Mouse (Mus musculus) liver, embryonic 14.5 days (tissue): Measurements from ENCODE around the gene Rora. TPM values are rescaled to one million over a fixed set of nuclear protein-coding genes. Genes with fewer than 3 reads are reported as not detected.

Experiments
- ATAC-seq: fragments of 200-750 bp; cut with Nextera tagmentation; 2 replicates; pipeline ENCODE4 v1.8.0; 2017; ENCODE audit warnings: moderate number of reproducible peaks, mild to moderate bottlenecking, moderate library complexity; ENCODE audit not compliant: insufficient read depth
- DNase-seq, 3 experiments: peaks; one replicate each; pipeline ENCODE4 v3.0.0-alpha.2; 2012 to 2013; ENCODE audit warnings: low read depth in 3 of 3, low spot score in 3 of 3
- H3K27ac ChIP-seq: fragments of 300-500 bp; sonication (generic); 2 replicates; pipeline ENCODE4 v1.5.1; 2014; ENCODE audit warnings: moderate library complexity, mild to moderate bottlenecking, control low read depth, inconsistent platforms
- H3K27me3 ChIP-seq: fragments of 300-500 bp; sonication (generic); 2 replicates; pipeline ENCODE4 v1.6.1; 2014; ENCODE audit warnings: mild to moderate bottlenecking, low read length, moderate library complexity; ENCODE audit not compliant: control insufficient read depth, insufficient read depth
- H3K36me3 ChIP-seq: fragments of 300-500 bp; sonication (generic); replicated peaks from 2 replicates; pipeline ENCODE4 v1.6.1; 2014; ENCODE audit warnings: low read depth; ENCODE audit not compliant: control insufficient read depth, insufficient read depth
- H3K4me1 ChIP-seq, 2 experiments: fragments of 200-500 bp in 1 of 2; fragments of 300-500 bp in 1 of 2; sonication (generic) in 1 of 2; replicated peaks; 2 replicates each; pipeline ENCODE4 v1.6.1; 2012 to 2014; ENCODE audit warnings: antibody characterized with exemption in 1 of 2, inconsistent platforms in 1 of 2, low read length in 1 of 2; ENCODE audit not compliant: control insufficient read depth in 2 of 2, insufficient read depth in 2 of 2
- H3K4me2 ChIP-seq: fragments of 300-500 bp; sonication (generic); 2 replicates; pipeline ENCODE4 v1.6.1; 2014; ENCODE audit warnings: low read depth, mild to moderate bottlenecking, control low read depth, moderate library complexity
- H3K4me3 ChIP-seq, 2 experiments: fragments of 200-500 bp in 1 of 2; fragments of 300-500 bp in 1 of 2; sonication (generic) in 1 of 2; 2 replicates each; pipeline ENCODE4 v1.5.1; 2012 to 2014; ENCODE audit warnings: low read depth in 2 of 2, low read length in 2 of 2, mild to moderate bottlenecking in 2 of 2, control low read depth in 1 of 2, inconsistent platforms in 1 of 2, moderate library complexity in 1 of 2; ENCODE audit not compliant: insufficient read depth in 1 of 2
- H3K9ac ChIP-seq: fragments of 300-500 bp; sonication (generic); replicated peaks from 2 replicates; pipeline ENCODE4 v1.6.1; 2014; ENCODE audit warnings: mild to moderate bottlenecking, control low read depth, moderate library complexity
- H3K9me3 ChIP-seq: fragments of 300-500 bp; sonication (generic); 2 replicates; pipeline ENCODE4 v1.6.1; 2016; ENCODE audit warnings: low read length, mixed read lengths; ENCODE audit not compliant: control insufficient read depth
- CTCF ChIP-seq: IDR thresholded peaks from 2 replicates; pipeline ENCODE4 v1.5.1; 2016; ENCODE audit warnings: antibody characterized with exemption, low read depth, control low read depth
- EP300 ChIP-seq: IDR thresholded peaks from 2 replicates; pipeline ENCODE4 v1.6.1; 2016; ENCODE audit warnings: antibody characterized with exemption, low read depth
- WGBS: fragments of 180-500 bp; shearing (Covaris S2); extraction: QIAGEN DNeasy Blood & Tissue Kit; methylation state at CpG from one replicate; pipeline ENCODE4 v1.1.7; 2014; ENCODE audit not compliant: insufficient replicate concordance; 5-methylcytosine and 5-hydroxymethylcytosine counted together
- polyA plus RNA-seq, 2 experiments: library from polyadenylated mRNA; depleted of rRNA in 1 of 2; stranded (reverse) in 1 of 2; unstranded in 1 of 2; fragments of >200 nt; fragmentation: Nextera tagmentation in 1 of 2; extraction: Ambion mirVana in 1 of 2; gene quantifications; 2 replicates each; pipeline versions ENCODE4 v1.2.1 to v1.2.3; 2012 to 2014

Rora gene
- polyA plus RNA-seq, 2 experiments: 0.85 to 2.9 TPM

DNA sequence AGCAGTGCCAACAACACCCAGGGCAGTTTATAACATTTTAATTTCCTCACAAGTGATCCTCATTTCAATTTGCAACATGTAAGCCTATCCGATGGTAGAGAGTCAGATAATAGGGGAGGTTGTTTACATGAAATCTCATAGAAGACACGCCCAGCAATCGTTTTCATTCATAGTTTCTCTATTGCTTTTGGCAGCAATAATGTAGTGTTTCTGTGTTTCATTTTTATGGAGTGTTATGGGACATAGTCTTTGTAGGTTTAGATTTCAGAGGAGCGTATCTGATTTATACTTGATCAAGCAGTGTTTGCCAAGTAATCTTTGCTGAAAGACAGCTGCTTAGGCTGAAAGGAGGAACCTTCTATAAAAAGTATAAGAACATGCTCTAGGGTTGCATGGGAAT is 137.3 kb downstream of the Rora start:
- no peak for DNase-seq

DNA sequence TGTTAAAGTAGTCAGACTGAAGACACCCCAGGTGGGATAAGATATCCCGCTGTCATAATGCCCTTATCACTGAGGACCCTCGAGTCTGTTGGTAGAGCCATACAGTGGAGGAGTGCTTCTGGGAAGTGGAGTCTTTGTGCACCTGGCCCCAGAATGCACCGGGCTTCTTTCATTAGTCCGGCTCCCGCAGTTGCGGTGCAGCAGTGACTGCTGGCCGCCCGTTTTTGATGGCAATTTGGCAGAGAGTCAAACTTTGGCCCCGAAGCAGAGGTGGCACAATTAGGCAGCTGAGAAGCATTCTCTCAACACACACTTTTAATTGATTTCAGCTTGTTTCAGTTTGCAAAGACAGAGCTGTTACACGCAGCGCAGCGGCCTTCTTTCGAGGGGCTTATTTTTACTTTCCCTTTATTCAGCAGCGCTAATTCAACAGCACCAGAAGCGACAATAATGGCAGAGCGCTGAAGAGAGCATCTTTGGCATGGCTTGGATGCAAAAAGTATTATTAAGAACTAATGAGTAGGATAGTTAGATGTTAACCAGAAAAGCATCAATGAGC is 138.5 kb downstream of the Rora start:
- Histone ChIP-seq H3K4me3 (no peak overlapping the region), H3K4me2 (no peak overlapping the region), H3K9me3 (no peaks in the 10 kb centered on the region), H3K4me1 (peaks cover 0 to 4% of the 10 kb centered on the region in 2 experiments; a peak in 1 of 4 replicates), H3K36me3 (no peaks in the 10 kb centered on the region), H3K9ac (no peak overlapping the region), H3K27ac (no peak overlapping the region), H3K27me3 (no peaks in the 10 kb centered on the region)
- DNase-seq: no peak
- no peak for ATAC-seq
- WGBS: 74% methylated on average over 16 of the region's 16 CpGs
- no peak for TF ChIP-seq CTCF
- TF ChIP-seq EP300: no peak

More for the DNA sequence above, 137.3 kb downstream of the Rora start:
- H3K4me2 ChIP-seq: no peak overlapping the region
- no peaks in the 10 kb centered on the region for H3K9me3 ChIP-seq
- 66% methylated on average over 4 of the region's 4 CpGs for WGBS
- H3K4me3 ChIP-seq: no peak overlapping the region
- no peak for ATAC-seq
- no peak for TF ChIP-seq EP300
- no peak for TF ChIP-seq CTCF
- no peak overlapping the region for H3K9ac ChIP-seq
- H3K4me1 ChIP-seq: peaks cover 0 to 6% of the 10 kb centered on the region in 2 experiments; a peak in 1 of 4 replicates
- H3K27ac ChIP-seq: no peak overlapping the region
- no peaks in the 10 kb centered on the region for H3K27me3 ChIP-seq
- H3K36me3 ChIP-seq: no peaks in the 10 kb centered on the region

DNA sequence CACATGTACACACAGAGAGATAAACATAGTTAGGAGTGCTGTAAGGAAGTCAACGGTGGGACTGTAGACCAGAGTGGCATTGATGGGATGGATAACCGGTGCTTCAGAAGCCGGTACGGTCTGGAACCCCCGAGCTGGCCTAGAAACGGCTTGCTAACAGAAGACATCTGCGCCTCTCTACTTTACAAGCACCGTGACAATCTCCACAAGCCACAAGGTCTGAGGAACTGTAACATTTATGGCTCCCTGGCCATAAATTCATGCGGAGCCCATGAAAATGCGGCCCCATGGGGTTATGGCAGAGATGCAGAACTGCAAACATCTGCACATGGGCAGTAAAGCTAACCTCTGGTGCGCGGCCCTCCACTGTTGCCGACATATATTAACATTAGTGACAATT is 141.7 kb downstream of the Rora start:
- WGBS: 72% methylated on average over 13 of the region's 13 CpGs
- H3K9me3 ChIP-seq: no peaks in the 10 kb centered on the region
- no peaks in the 10 kb centered on the region for H3K36me3 ChIP-seq
- TF ChIP-seq EP300: no peak
- no peak for TF ChIP-seq CTCF
- no peaks in the 10 kb centered on the region for H3K4me1 ChIP-seq
- no peak overlapping the region for H3K4me3 ChIP-seq
- ATAC-seq (no peak), DNase-seq (no peak)
- no peak overlapping the region for H3K9ac ChIP-seq
- no peaks in the 10 kb centered on the region for H3K27me3 ChIP-seq
- no peak overlapping the region for H3K4me2 ChIP-seq
- no peak overlapping the region for H3K27ac ChIP-seq

DNA sequence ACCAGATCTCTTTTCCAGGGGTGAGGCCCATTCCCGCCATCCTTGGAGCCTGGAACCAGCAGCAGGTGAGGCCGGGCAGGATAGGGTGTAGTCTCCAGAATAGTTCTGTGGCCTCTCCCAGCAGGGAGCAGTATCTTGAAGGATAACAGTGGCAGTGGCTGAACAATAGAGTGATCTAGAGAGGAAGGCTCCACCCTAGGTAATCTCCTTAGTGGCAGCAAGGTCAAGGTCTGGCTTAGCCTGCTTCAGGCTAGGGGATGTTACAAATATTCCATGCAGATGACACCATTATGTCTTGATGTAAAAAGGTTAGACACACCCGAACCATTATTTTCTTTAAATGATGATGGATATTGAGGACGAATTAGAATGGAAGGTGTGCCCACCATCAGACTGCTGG is 144.6 kb downstream of the Rora start:
- Histone ChIP-seq H3K4me2 (no peak overlapping the region), H3K27ac (no peak overlapping the region), H3K4me3 (no peak overlapping the region), H3K36me3 (no peaks in the 10 kb centered on the region), H3K9me3 (no peaks in the 10 kb centered on the region), H3K9ac (no peak overlapping the region), H3K27me3 (no peaks in the 10 kb centered on the region), H3K4me1 (no peaks in the 10 kb centered on the region)
- ATAC-seq (no peak), DNase-seq (no peak)
- 56% methylated on average over 4 of the region's 4 CpGs for WGBS
- no peak for TF ChIP-seq EP300
- TF ChIP-seq CTCF: no peak

DNA sequence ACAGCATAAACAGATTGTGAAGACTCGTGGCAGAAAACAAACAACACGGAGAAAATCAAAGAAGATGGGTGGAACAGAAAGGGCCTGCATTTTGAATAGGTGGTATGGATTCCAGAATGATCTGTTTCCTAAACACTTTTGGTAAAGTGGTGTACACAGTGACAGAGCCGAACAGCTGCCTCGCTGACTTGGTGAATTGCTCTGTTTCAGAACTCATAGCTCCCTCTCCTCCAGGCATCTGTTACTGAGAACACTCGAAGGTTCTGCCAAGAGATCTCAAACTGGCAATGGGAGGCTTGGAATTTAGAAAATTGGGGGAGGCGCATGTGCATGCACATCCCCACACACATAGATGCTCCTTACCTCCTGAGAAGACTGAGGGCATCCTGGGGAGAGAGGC is 145.5 kb downstream of the Rora start:
- TF ChIP-seq CTCF: no peak
- TF ChIP-seq EP300: no peak
- WGBS: 68% methylated on average over 6 of the region's 6 CpGs
- no peak for ATAC-seq
- Histone ChIP-seq H3K9me3 (no peaks in the 10 kb centered on the region), H3K27ac (no peak overlapping the region), H3K27me3 (no peaks in the 10 kb centered on the region), H3K9ac (no peak overlapping the region), H3K36me3 (no peaks in the 10 kb centered on the region), H3K4me2 (no peak overlapping the region), H3K4me3 (no peak overlapping the region), H3K4me1 (no peaks in the 10 kb centered on the region)
- no peak for DNase-seq
